Mouse (Mus musculus) CH12.LX (cell line): ENCODE results near the gene Ndufa6. TPM values are rescaled to one million over a fixed set of nuclear protein-coding genes. Genes with fewer than 3 reads are reported as not detected.

Experiments used
- DNase-seq: peaks from one replicate; pipeline ENCODE4 v3.0.0-alpha.2; 2013; ENCODE audit errors: extremely low read depth
- H3K27ac ChIP-seq: 2 replicates; pipeline ENCODE4 v1.5.1; 2012; ENCODE audit warnings: low read depth, mild to moderate bottlenecking, control low read depth, moderate library complexity; ENCODE audit not compliant: insufficient read depth
- H3K27me3 ChIP-seq: replicated peaks from 2 replicates; pipeline ENCODE3; 2012; ENCODE audit warnings: inconsistent platforms
- H3K36me3 ChIP-seq, 2 experiments: replicated peaks in 1 of 2; 2 replicates each; pipeline versions ENCODE3 to v1.6.1; 2012; ENCODE audit warnings: inconsistent platforms in 1 of 2, low read length in 1 of 2, mild to moderate bottlenecking in 1 of 2, mixed read lengths in 1 of 2, moderate library complexity in 1 of 2; ENCODE audit not compliant: control insufficient read depth in 1 of 2, insufficient read depth in 1 of 2
- H3K4me1 ChIP-seq, 2 experiments: 2 replicates each; pipeline ENCODE4 v1.6.1; 2012; ENCODE audit warnings: inconsistent platforms in 1 of 2, moderate library complexity in 1 of 2; ENCODE audit not compliant: insufficient read depth in 2 of 2, control insufficient read depth in 1 of 2
- H3K4me2 ChIP-seq: 2 replicates; pipeline ENCODE4 v1.6.1; 2012; ENCODE audit warnings: low read depth, mild to moderate bottlenecking, control low read depth; ENCODE audit not compliant: poor library complexity, insufficient read depth, severe bottlenecking
- H3K4me3 ChIP-seq, 3 experiments: fragments of 150-350 bp in 1 of 3; sonication (generic) in 1 of 3; replicated peaks in 1 of 3; 2 replicates each; pipeline versions ENCODE3 to v1.5.1; 2011 to 2012; ENCODE audit warnings: low read depth in 2 of 3, low read length in 2 of 3, mild to moderate bottlenecking in 2 of 3, moderate library complexity in 2 of 3, control low read depth in 1 of 3, improper control_type of control experiment in 1 of 3, inconsistent platforms in 1 of 3, mixed read lengths in 1 of 3; ENCODE audit not compliant: poor library complexity in 1 of 3
- H3K79me2 ChIP-seq: replicated peaks from 2 replicates; pipeline ENCODE4 v1.6.1; 2012; ENCODE audit warnings: mild to moderate bottlenecking, moderate library complexity; ENCODE audit not compliant: control insufficient read depth, poor library complexity, insufficient read depth, severe bottlenecking; ENCODE audit errors: extremely low read depth
- H3K9ac ChIP-seq: 2 replicates; pipeline ENCODE4 v1.6.1; 2012; ENCODE audit warnings: low read depth, mild to moderate bottlenecking, control low read depth, moderate library complexity; ENCODE audit not compliant: insufficient read depth
- H3K9me3 ChIP-seq: replicated peaks from 2 replicates; pipeline ENCODE3; 2012; ENCODE audit warnings: low read length, inconsistent platforms, mixed read lengths
- BHLHE40 ChIP-seq: IDR thresholded peaks from 2 replicates; pipeline ENCODE4 v1.6.1; 2011; ENCODE audit warnings: mild to moderate bottlenecking, low read depth, low read length, improper control_type of control experiment
- CHD2 ChIP-seq: IDR thresholded peaks from 2 replicates; pipeline ENCODE4 v1.6.1; 2011; ENCODE audit warnings: low read length, improper control_type of control experiment
- CTCF ChIP-seq, 2 experiments: IDR thresholded peaks in 1 of 2; conservative IDR thresholded peaks in 1 of 2; 2 replicates each; pipeline ENCODE4 v1.5.1; 2011 to 2012; ENCODE audit warnings: low read depth in 2 of 2, low read length in 2 of 2, improper control_type of control experiment in 1 of 2, inconsistent platforms in 1 of 2, mild to moderate bottlenecking in 1 of 2, moderate library complexity in 1 of 2
- E2F4 ChIP-seq: IDR thresholded peaks from 2 replicates; pipeline ENCODE4 v1.6.1; 2011; ENCODE audit warnings: low read depth, low read length, improper control_type of control experiment; ENCODE audit not compliant: insufficient replicate concordance
- ETS1 ChIP-seq: conservative IDR thresholded peaks from 2 replicates; pipeline ENCODE4 v1.6.1; 2012; ENCODE audit warnings: low read depth, mild to moderate bottlenecking, inconsistent platforms, low read length, improper control_type of control experiment, moderate library complexity
- HCFC1 ChIP-seq: IDR thresholded peaks from 2 replicates; pipeline ENCODE4 v1.6.1; 2012; ENCODE audit warnings: low read depth, mild to moderate bottlenecking, inconsistent platforms, low read length, improper control_type of control experiment
- IRF4 ChIP-seq: IDR thresholded peaks from 2 replicates; pipeline ENCODE4 v1.6.1; 2014; ENCODE audit warnings: low read depth, mild to moderate bottlenecking, inconsistent platforms, low read length, improper control_type of control experiment
- JUN ChIP-seq: IDR thresholded peaks from 2 replicates; pipeline ENCODE4 v1.6.1; 2011; ENCODE audit warnings: low read depth, mild to moderate bottlenecking, low read length, improper control_type of control experiment, moderate library complexity; ENCODE audit not compliant: insufficient read depth
- MAFK ChIP-seq: IDR thresholded peaks from 2 replicates; pipeline ENCODE4 v1.6.1; 2011; ENCODE audit warnings: low read length, improper control_type of control experiment; ENCODE audit not compliant: insufficient replicate concordance
- MAX ChIP-seq: IDR thresholded peaks from 2 replicates; pipeline ENCODE4 v1.6.1; 2011; ENCODE audit warnings: low read length, improper control_type of control experiment
- MXI1 ChIP-seq: IDR thresholded peaks from 2 replicates; pipeline ENCODE4 v1.6.1; 2011; ENCODE audit warnings: mild to moderate bottlenecking, low read depth, low read length, improper control_type of control experiment
- MYC ChIP-seq: IDR thresholded peaks from 2 replicates; pipeline ENCODE4 v1.6.1; 2011; ENCODE audit warnings: low read depth, mild to moderate bottlenecking, improper control_type of control experiment, low read length
- NELFE ChIP-seq: IDR thresholded peaks from 2 replicates; pipeline ENCODE4 v1.6.1; 2011; ENCODE audit warnings: low read depth, low read length, improper control_type of control experiment
- PAX5 ChIP-seq: IDR thresholded peaks from 2 replicates; pipeline ENCODE4 v1.6.1; 2012; ENCODE audit warnings: low read length, inconsistent platforms, mixed read lengths
- POLR2A ChIP-seq: IDR thresholded peaks from 2 replicates; pipeline ENCODE4 v1.6.1; 2011; ENCODE audit warnings: low read depth, mild to moderate bottlenecking, improper control_type of control experiment, low read length
- POLR2AphosphoS2 ChIP-seq: IDR thresholded peaks from 2 replicates; pipeline ENCODE4 v1.6.1; 2011; ENCODE audit warnings: low read depth, low read length, improper control_type of control experiment
- RCOR1 ChIP-seq: conservative IDR thresholded peaks from 2 replicates; pipeline ENCODE4 v1.6.1; 2012; ENCODE audit warnings: low read depth, mild to moderate bottlenecking, inconsistent platforms, low read length, improper control_type of control experiment
- TCF12 ChIP-seq: IDR thresholded peaks from 2 replicates; pipeline ENCODE4 v1.6.1; 2014; ENCODE audit warnings: low read depth, mild to moderate bottlenecking, inconsistent platforms, low read length, improper control_type of control experiment
- UBTF ChIP-seq: IDR thresholded peaks from 2 replicates; pipeline ENCODE4 v1.6.1; 2012; ENCODE audit warnings: low read depth, mild to moderate bottlenecking, inconsistent platforms, low read length, improper control_type of control experiment, moderate library complexity
- USF1 ChIP-seq: IDR thresholded peaks from 2 replicates; pipeline ENCODE4 v1.6.1; 2014; ENCODE audit warnings: low read depth, mild to moderate bottlenecking, inconsistent platforms, low read length, improper control_type of control experiment
- USF2 ChIP-seq: conservative IDR thresholded peaks from 2 replicates; pipeline ENCODE4 v1.6.1; 2011; ENCODE audit warnings: low read depth, low read length, improper control_type of control experiment
- ZC3H11A ChIP-seq: IDR thresholded peaks from 2 replicates; pipeline ENCODE4 v1.6.1; 2012; ENCODE audit warnings: low read depth, mild to moderate bottlenecking, inconsistent platforms, low read length, improper control_type of control experiment
- ZKSCAN1 ChIP-seq: IDR thresholded peaks from 2 replicates; pipeline ENCODE4 v1.6.1; 2012; ENCODE audit warnings: low read depth, inconsistent platforms, low read length, improper control_type of control experiment, borderline replicate concordance
- ZMIZ1 ChIP-seq: IDR thresholded peaks from 2 replicates; pipeline ENCODE4 v1.6.1; 2012; ENCODE audit warnings: low read depth, mild to moderate bottlenecking, inconsistent platforms, low read length, improper control_type of control experiment
- ZNF384 ChIP-seq: IDR thresholded peaks from 2 replicates; pipeline ENCODE4 v1.6.1; 2012; ENCODE audit warnings: low read depth, low read length, improper control_type of control experiment, inconsistent platforms
- dilution Hi-C: fragments of 300-500 bp; cut with MboI; formaldehyde crosslinking; loops from 2 replicates; pipeline ENCODE4 v1.14.3; 2020; ENCODE audit warnings: low sequenced_read_pairs; ENCODE audit not compliant: extremely low pct_unique_long_range_greater_than_20kb, extremely low pct_ligation_motif_present
- in situ Hi-C: fragments of 300-500 bp; cut with MboI; formaldehyde crosslinking; loops from 3 replicates; pipeline ENCODE4 v1.14.3; 2019; ENCODE audit warnings: low sequenced_read_pairs, low pct_ligation_motif_present, low pct_unique_long_range_greater_than_20kb, mixed read lengths
- polyA plus RNA-seq: library from polyadenylated mRNA; unstranded; fragments of >175 nt; gene quantifications from 2 replicates; pipeline ENCODE4 v1.2.1, GENCODE M21; 2012; ENCODE audit warnings: low read depth; ENCODE audit not compliant: insufficient read length
- total RNA-seq, 2 experiments: library from RNA; depleted of rRNA; stranded (reverse); fragments of 300-350 nt in 1 of 2; fragments of >200 nt in 1 of 2; gene quantifications; 2 replicates each; pipeline ENCODE4 v1.2.3; 2012 to 2014

The Ndufa6 gene
- total and polyA plus RNA-seq, 3 experiments, result 87.3 to 279 (median 222) TPM

- in situ Hi-C loops, result no loop called here
- H3K4me2 ChIP-seq, result no peak overlapping the region
- H3K4me1 ChIP-seq, result no peaks in the 10 kb centered on the region
- no peak overlapping the region for H3K9ac ChIP-seq
- no peak overlapping the region for H3K4me3 ChIP-seq
- no peak for DNase-seq
- dilution Hi-C loops, result no loop called here
- no peaks in the 10 kb centered on the region for H3K79me2 ChIP-seq
- no peaks in the 10 kb centered on the region for H3K36me3 ChIP-seq
- no peak for TF ChIP-seq IRF4
- no peak for TF ChIP-seq MYC
- TF ChIP-seq MAFK, result no peak
- no peak for TF ChIP-seq PAX5
- no peak for TF ChIP-seq TCF12
- no peak for TF ChIP-seq ZNF384
- no peak for TF ChIP-seq MXI1
- TF ChIP-seq POLR2AphosphoS2, result no peak
- TF ChIP-seq ZC3H11A, result no peak
- TF ChIP-seq NELFE, result no peak
- no peak for TF ChIP-seq RCOR1
- no peak for TF ChIP-seq ZMIZ1
- no peak for TF ChIP-seq CHD2
- no peak for TF ChIP-seq UBTF
- no peak for TF ChIP-seq JUN
- no peak for TF ChIP-seq CTCF (conservative IDR thresholded peaks at IDR 0.05 in 1 of 2, IDR thresholded peaks at IDR 0.05 in 1 of 2; ENCODE audit: low read depth in 2 of 2, low read length in 2 of 2)
- no peak for TF ChIP-seq POLR2A
- no peak for TF ChIP-seq USF1
- TF ChIP-seq HCFC1, result no peak
- H3K9me3 ChIP-seq, result no peaks in the 10 kb centered on the region
- peaks cover 17% of the 10 kb centered on the region for H3K27me3 ChIP-seq
- H3K27ac ChIP-seq, result no peak overlapping the region
These were observed 34.5 kb downstream of the Ndufa6 start for GRCm38 (mm10) chr15:82319613-82320012.

- no peak overlapping the region for H3K9ac ChIP-seq
- dilution Hi-C loops (no loop called here), in situ Hi-C loops (no loop called here)
- no peak for TF ChIP-seq ZKSCAN1
- TF ChIP-seq MAX, result no peak
- TF ChIP-seq E2F4, result no peak
- TF ChIP-seq ETS1, result no peak
- no peak for TF ChIP-seq MXI1
- TF ChIP-seq BHLHE40, result no peak
- no peak for TF ChIP-seq CHD2
- TF ChIP-seq USF2, result no peak
- no peaks in the 10 kb centered on the region for H3K9me3 ChIP-seq
- no peaks in the 10 kb centered on the region for H3K79me2 ChIP-seq
- no peak overlapping the region for H3K27ac ChIP-seq
- H3K36me3 ChIP-seq, result no peaks in the 10 kb centered on the region
- no peak overlapping the region for H3K4me2 ChIP-seq
- no peak overlapping the region for H3K4me3 ChIP-seq
- peaks cover 32% of the 10 kb centered on the region for H3K27me3 ChIP-seq
- H3K4me1 ChIP-seq, result no peaks in the 10 kb centered on the region
- DNase-seq, result no peak
These were observed 36.3 kb downstream of the Ndufa6 start for GRCm38 (mm10) chr15:82317839-82318238.
